In genomic region chr15:5239361-5239760, GRCm38 (mm10) we compare ENCODE assay signal across 13 mouse cellular contexts. TPM values are rescaled to one million over a fixed set of nuclear protein-coding genes. Genes with fewer than 3 reads are reported as not detected.
DNase-seq lines count a peak whose midpoint lies in the region; ATAC-seq and TF ChIP-seq lines count a peak whose summit lies in the region.
"Had no signal": no experiment of that assay in that cellular context is flagged by ENCODE, and none has a peak within 500 bp of the region (broad histone marks: within the 10 kb centered on the region; RNA-seq: fewer than 3 reads in every experiment).

No protein-coding gene starts in this region.

- peak overlapping the region; percentile 99; the same call in 1 of the 2 replicates for H3K4me2 ChIP-seq in kidney, embryonic 15.5 days
- peak overlapping the region; percentile 99 for H3K4me2 ChIP-seq in liver, postnatal 0 days (ENCODE audit: low read depth, low read length)

- peaks cover 17% of the 10 kb centered on the region for H3K27me3 ChIP-seq in kidney, embryonic 15.5 days
- peaks cover 17% of the 10 kb centered on the region for H3K27me3 ChIP-seq in liver, postnatal 0 days (ENCODE audit: insufficient read depth, low read length)
- H3K27me3 ChIP-seq: Patski had no signal

- 48% methylated on average over 4 of the region's 4 CpGs for WGBS in kidney, embryonic 15.5 days
- WGBS in liver, postnatal 0 days (ENCODE audit: insufficient replicate concordance): 41% methylated on average over 4 of the region's 4 CpGs

- no peak for ATAC-seq in CD4-positive, CD25-positive, alpha-beta regulatory T cell, adult 4 months
- ATAC-seq in kidney, embryonic 15.5 days (replicated peaks; ENCODE audit: low FRiP score): no peak
- no peak for ATAC-seq in liver, postnatal 0 days
- ATAC-seq: Patski had no signal

- no peak for TF ChIP-seq CTCF in bone marrow macrophage, adult 2 months (IDR thresholded peaks at IDR 0.05; ENCODE audit: low read depth, low read length)
- TF ChIP-seq CTCF in liver, postnatal 0 days (IDR thresholded peaks at IDR 0.05; ENCODE audit: low read depth): no peak

- no peaks in the 10 kb centered on the region for H3K36me3 ChIP-seq in kidney, embryonic 15.5 days
- 0 out of 2 replicates have a peak, but pooled peaks cover 3% of the 10 kb centered on the region for H3K36me3 ChIP-seq in liver, postnatal 0 days (replicated peaks; ENCODE audit: insufficient read depth, low read length)
- H3K36me3 ChIP-seq: embryonic facial prominence, embryonic 12.5 days had no signal

- DNase-seq in CD4-positive, CD25-positive, alpha-beta regulatory T cell, adult 2 months (ENCODE audit: low read depth, low spot score): peak; percentile 46
- DNase-seq in kidney, adult 11 months: no peak
- DNase-seq in liver, postnatal 0 days: no peak
- DNase-seq in frontal cortex, postnatal 14 days (ENCODE audit: low spot score in 2 of 2): no peak
- DNase-seq in cerebellum, adult 9-11 months: no peak
- DNase-seq: adrenal gland, postnatal 25 days; cerebellum, adult 2 months; right cerebral cortex, postnatal 25 days had no signal

- no peak overlapping the region for H3K4me3 ChIP-seq in kidney, embryonic 15.5 days (replicated peaks)
- 0 out of 2 replicates have a peak overlapping the region, but pooled peaks have one; percentile 28 for H3K4me3 ChIP-seq in bone marrow macrophage, adult 2 months (ENCODE audit: insufficient read depth, low read length)
- H3K4me3 ChIP-seq in liver, postnatal 0 days (ENCODE audit: low read depth, low read length): peak overlapping the region; percentile 27
- H3K4me3 ChIP-seq: embryonic facial prominence, embryonic 12.5 days had no signal

- TF ChIP-seq EP300 in liver, postnatal 0 days (IDR thresholded peaks at IDR 0.05; ENCODE audit: low read depth): no peak

- H3K4me1 ChIP-seq in kidney, embryonic 15.5 days: peaks cover 50% of the 10 kb centered on the region
- peaks cover 24% of the 10 kb centered on the region for H3K4me1 ChIP-seq in bone marrow macrophage, adult 2 months (ENCODE audit: control insufficient read depth, insufficient read depth, low read length)
- peaks cover 41% of the 10 kb centered on the region for H3K4me1 ChIP-seq in liver, postnatal 0 days (ENCODE audit: insufficient read depth)

- H3K9me3 ChIP-seq in kidney, embryonic 15.5 days (replicated peaks): no peaks in the 10 kb centered on the region
- H3K9me3 ChIP-seq in liver, postnatal 0 days (ENCODE audit: low read length): no peaks in the 10 kb centered on the region
- H3K9me3 ChIP-seq: embryonic facial prominence, embryonic 12.5 days had no signal

- no peak overlapping the region for H3K9ac ChIP-seq in kidney, embryonic 15.5 days
- 0 out of 2 replicates have a peak overlapping the region, but pooled peaks have one; percentile 26 for H3K9ac ChIP-seq in liver, postnatal 0 days (replicated peaks)
- H3K9ac ChIP-seq: embryonic facial prominence, embryonic 12.5 days had no signal

- TF ChIP-seq POLR2A in bone marrow macrophage, adult 2 months (IDR thresholded peaks at IDR 0.05; ENCODE audit: borderline replicate concordance, low read depth, low read length): no peak

- no peak overlapping the region for H3K27ac ChIP-seq in kidney, embryonic 15.5 days
- H3K27ac ChIP-seq in bone marrow macrophage, adult 2 months (ENCODE audit: insufficient read depth, low read depth, low read length): no peak overlapping the region
- H3K27ac ChIP-seq in liver, postnatal 0 days (ENCODE audit: low read depth): 0 out of 2 replicates have a peak overlapping the region, but pooled peaks have one; percentile 8
- H3K27ac ChIP-seq: embryonic facial prominence, embryonic 12.5 days had no signal

RNA-seq across cellular contexts. Expression of gene Ptger4, which starts 4.6 kb away (rescaled TPM):
- 10 to 100 TPM; 23.6 to 26.3 TPM for polyA plus RNA-seq in CD4-positive, CD25-positive, alpha-beta regulatory T cell, adult 4 months (2017; shearing (Covaris generic))
- 4.2 and 5.2 TPM in 2 replicates for polyA plus RNA-seq in kidney, embryonic 15.5 days (2015; fragmentation: Nextera tagmentation; extraction: Ambion mirVana)
- 28.6 and 32.5 TPM in 2 replicates for polyA plus RNA-seq in bone marrow macrophage, adult 2 months (2012; ENCODE audit: insufficient read depth, insufficient read length, missing spikeins)
- 0.99 and 1.5 TPM in 2 replicates for polyA plus RNA-seq in liver, postnatal 0 days (2015; fragmentation: Nextera tagmentation; extraction: Ambion mirVana)

RNA-seq across cellular contexts. Expression of gene Ttc33, which starts 54.0 kb away (rescaled TPM):
- polyA plus RNA-seq in CD4-positive, CD25-positive, alpha-beta regulatory T cell, adult 4 months (2017; shearing (Covaris generic)): 10 to 100 TPM; 59.2 to 71.1 TPM
- 45.1 and 45.2 TPM in 2 replicates for polyA plus RNA-seq in kidney, embryonic 15.5 days (2015; fragmentation: Nextera tagmentation; extraction: Ambion mirVana)
- polyA plus RNA-seq in bone marrow macrophage, adult 2 months (2012; ENCODE audit: insufficient read depth, insufficient read length, missing spikeins): 40.7 and 44.6 TPM in 2 replicates
- polyA plus RNA-seq in liver, postnatal 0 days (2015; fragmentation: Nextera tagmentation; extraction: Ambion mirVana): 16.3 and 16.5 TPM in 2 replicates
